Mouse (Mus musculus) mouse embryonic stem cell (cell line): Measurements from ENCODE around the gene Mest.

ENCODE experiments used
- in situ Hi-C, 2 experiments: fragments of 300-500 bp; cut with MboI; formaldehyde crosslinking; loops; 1 replicate in 1 of 2; 3 replicates in 1 of 2; pipeline ENCODE4 v1.14.3; 2019 to 2020; ENCODE audit warnings: low sequenced_read_pairs in 2 of 2, low pct_unique_long_range_greater_than_20kb in 1 of 2, mixed read lengths in 1 of 2; ENCODE audit not compliant: unreplicated experiment in 1 of 2

The Mest gene

GRCm38 (mm10) chr6:30735728-30736371 lies 12.5 kb downstream of the Mest start:
- in situ Hi-C loops, result no loop called here

- in situ Hi-C loops, result no loop called here
Measured at GRCm38 (mm10) chr6:30736372-30736762, 13.0 kb downstream of the Mest start.

GRCm38 (mm10) chr6:30736864-30737547 lies 13.7 kb downstream of the Mest start:
- in situ Hi-C loops, result no loop called here

GRCm38 (mm10) chr6:30737548-30738463 lies 14.5 kb downstream of the Mest start:
- in situ Hi-C loops, result no loop called here

GRCm38 (mm10) chr6:30738464-30739006 lies 15.2 kb downstream of the Mest start:
- in situ Hi-C loops, result no loop called here

- in situ Hi-C loops, result no loop called here
Measured at GRCm38 (mm10) chr6:30739177-30739747, 15.9 kb downstream of the Mest start.

- in situ Hi-C loops, result no loop called here
Measured at GRCm38 (mm10) chr6:30744846-30745245, 21.5 kb downstream of the Mest start.

- in situ Hi-C loops, result no loop called here
Measured at GRCm38 (mm10) chr6:30745591-30745990, 22.2 kb downstream of the Mest start.

- in situ Hi-C loops, result no loop called here
Measured at GRCm38 (mm10) chr6:30747631-30748357, 24.4 kb downstream of the Mest start.

GRCm38 (mm10) chr6:30748358-30748910 lies 25.1 kb downstream of the Mest start:
- in situ Hi-C loops, result no loop called here

- in situ Hi-C loops, result no loop called here
Measured at GRCm38 (mm10) chr6:30749042-30749689, 25.8 kb downstream of the Mest start.

- in situ Hi-C loops, result no loop called here
Measured at GRCm38 (mm10) chr6:30749892-30750291, 26.5 kb downstream of the Mest start.

- in situ Hi-C loops, result no loop called here
Measured at GRCm38 (mm10) chr6:30750482-30750881, 27.1 kb downstream of the Mest start.

GRCm38 (mm10) chr6:30751209-30751608 lies 27.9 kb downstream of the Mest start:
- in situ Hi-C loops, result no loop called here
